Mouse (Mus musculus): ENCODE measurements around the gene Slc16a10. TPM values are rescaled to one million over a fixed set of nuclear protein-coding genes. Genes with fewer than 3 reads are reported as not detected.
A peak's percentile ranks its signal among the peaks of the same experiment; 100 is the strongest.
"Not testable (repeated sequence)": the region's sequence is repeated elsewhere in the genome, so short reads cannot be mapped to it uniquely, and the experiment has no call there.

The Slc16a10 gene
- polyA plus RNA-seq, 2 experiments: 5.6 to 9.6 TPM

- no peaks in the 10 kb centered on the region for H3K36me3 ChIP-seq (ENCODE audit: control insufficient read depth, insufficient read depth, low read length)
- no peaks in the 10 kb centered on the region for H3K27me3 ChIP-seq (ENCODE audit: control insufficient read depth, insufficient read depth, low read length)
- H3K9ac ChIP-seq (ENCODE audit: low read depth, low read length, severe bottlenecking): peak within 1 kb of the TSS; percentile 67
- peak within 1 kb of the TSS; percentile 98 for H3K4me2 ChIP-seq (replicated peaks; ENCODE audit: low read depth, low read length, severe bottlenecking)
- under 1% methylated on average over 42 of the region's 46 CpGs for WGBS
- ATAC-seq (ENCODE audit: low FRiP score, low read depth) (peak; percentile 92), DNase-seq (ENCODE audit: low spot score) (peak; percentile 93)
- H3K4me1 ChIP-seq (ENCODE audit: control insufficient read depth, insufficient read depth, low read length): 0 out of 2 replicates have a peak, but pooled peaks cover 4% of the 10 kb centered on the region
- H3K9me3 ChIP-seq (ENCODE audit: control insufficient read depth, low read length): no peaks in the 10 kb centered on the region
- peak within 1 kb of the TSS; percentile 64 for H3K4me3 ChIP-seq (replicated peaks; ENCODE audit: low read length)
- peak within 1 kb of the TSS; percentile 65 for H3K27ac ChIP-seq (replicated peaks; ENCODE audit: low read depth, low read length)
- 0 out of 2 replicates have a peak, but pooled peaks have one; percentile 8 for TF ChIP-seq POLR2A (IDR thresholded peaks at IDR 0.05; ENCODE audit: borderline replicate concordance, extremely low read depth, insufficient read depth, insufficient read length)
Observed at GRCm38 (mm10) chr10:40024554-40025428, 117.3 kb downstream of the Slc16a10 start, which contains the start of gene Mfsd4b1. Mfsd4b1 (minus strand) TSS chr10:40025268.

GRCm38 (mm10) chr10:40020401-40020800 is 121.7 kb downstream of the Slc16a10 start:
- Histone ChIP-seq H3K4me3 (replicated peaks; ENCODE audit: low read length) (no peak overlapping the region), H3K9me3 (ENCODE audit: control insufficient read depth, low read length) (no peaks in the 10 kb centered on the region), H3K27ac (replicated peaks; ENCODE audit: low read depth, low read length) (no peak overlapping the region), H3K4me2 (replicated peaks; ENCODE audit: low read depth, low read length, severe bottlenecking) (no peak overlapping the region), H3K36me3 (ENCODE audit: control insufficient read depth, insufficient read depth, low read length) (no peaks in the 10 kb centered on the region), H3K9ac (ENCODE audit: low read depth, low read length, severe bottlenecking) (no peak overlapping the region), H3K27me3 (ENCODE audit: control insufficient read depth, insufficient read depth, low read length) (no peaks in the 10 kb centered on the region), H3K4me1 (ENCODE audit: control insufficient read depth, insufficient read depth, low read length) (0 out of 2 replicates have a peak, but pooled peaks cover 2% of the 10 kb centered on the region)
- DNase-seq (ENCODE audit: low spot score) (no peak), ATAC-seq (ENCODE audit: low FRiP score, low read depth) (no peak)
- WGBS: 34% methylated on average over 2 of the region's 2 CpGs
- TF ChIP-seq POLR2A (IDR thresholded peaks at IDR 0.05; ENCODE audit: borderline replicate concordance, extremely low read depth, insufficient read depth, insufficient read length): no peak

GRCm38 (mm10) chr10:40019492-40019891 is 122.6 kb downstream of the Slc16a10 start:
- Histone ChIP-seq H3K27ac (replicated peaks; ENCODE audit: low read depth, low read length) (no peak overlapping the region), H3K9ac (ENCODE audit: low read depth, low read length, severe bottlenecking) (no peak overlapping the region), H3K9me3 (ENCODE audit: control insufficient read depth, low read length) (no peaks in the 10 kb centered on the region), H3K27me3 (ENCODE audit: control insufficient read depth, insufficient read depth, low read length) (no peaks in the 10 kb centered on the region), H3K36me3 (ENCODE audit: control insufficient read depth, insufficient read depth, low read length) (no peaks in the 10 kb centered on the region), H3K4me1 (ENCODE audit: control insufficient read depth, insufficient read depth, low read length) (no peaks in the 10 kb centered on the region), H3K4me2 (replicated peaks; ENCODE audit: low read depth, low read length, severe bottlenecking) (no peak overlapping the region), H3K4me3 (replicated peaks; ENCODE audit: low read length) (no peak overlapping the region)
- ATAC-seq (ENCODE audit: low FRiP score, low read depth) (no peak), DNase-seq (ENCODE audit: low spot score) (no peak)
- no peak for TF ChIP-seq POLR2A (IDR thresholded peaks at IDR 0.05; ENCODE audit: borderline replicate concordance, extremely low read depth, insufficient read depth, insufficient read length)
- 77% methylated on average over 3 of the region's 3 CpGs for WGBS

- no peaks in the 10 kb centered on the region for H3K9me3 ChIP-seq (ENCODE audit: control insufficient read depth, low read length)
- H3K36me3 ChIP-seq (ENCODE audit: control insufficient read depth, insufficient read depth, low read length): no peaks in the 10 kb centered on the region
- no peak overlapping the region for H3K9ac ChIP-seq (ENCODE audit: low read depth, low read length, severe bottlenecking)
- TF ChIP-seq POLR2A (IDR thresholded peaks at IDR 0.05; ENCODE audit: borderline replicate concordance, extremely low read depth, insufficient read depth, insufficient read length): no peak
- H3K27me3 ChIP-seq (ENCODE audit: control insufficient read depth, insufficient read depth, low read length): no peaks in the 10 kb centered on the region
- no peak overlapping the region for H3K4me2 ChIP-seq (replicated peaks; ENCODE audit: low read depth, low read length, severe bottlenecking)
- DNase-seq (ENCODE audit: low spot score) (no peak), ATAC-seq (ENCODE audit: low FRiP score, low read depth) (no peak)
- H3K27ac ChIP-seq (replicated peaks; ENCODE audit: low read depth, low read length): no peak overlapping the region
- no peaks in the 10 kb centered on the region for H3K4me1 ChIP-seq (ENCODE audit: control insufficient read depth, insufficient read depth, low read length)
- 75% methylated on average over 5 of the region's 5 CpGs for WGBS
- no peak overlapping the region for H3K4me3 ChIP-seq (replicated peaks; ENCODE audit: low read length)
Observed at GRCm38 (mm10) chr10:40018261-40018860, 123.7 kb downstream of the Slc16a10 start.

- H3K27ac ChIP-seq (replicated peaks; ENCODE audit: low read depth, low read length): no peak overlapping the region
- no peaks in the 10 kb centered on the region for H3K36me3 ChIP-seq (ENCODE audit: control insufficient read depth, insufficient read depth, low read length)
- 88% methylated on average over 11 of the region's 11 CpGs for WGBS
- no peak overlapping the region for H3K4me2 ChIP-seq (replicated peaks; ENCODE audit: low read depth, low read length, severe bottlenecking)
- no peak overlapping the region for H3K9ac ChIP-seq (ENCODE audit: low read depth, low read length, severe bottlenecking)
- ATAC-seq (ENCODE audit: low FRiP score, low read depth) (no peak), DNase-seq (ENCODE audit: low spot score) (no peak)
- H3K4me1 ChIP-seq (ENCODE audit: control insufficient read depth, insufficient read depth, low read length): peaks cover 8% of the 10 kb centered on the region; the same call in 1 of the 2 replicates
- H3K9me3 ChIP-seq (ENCODE audit: control insufficient read depth, low read length): no peaks in the 10 kb centered on the region
- TF ChIP-seq POLR2A (IDR thresholded peaks at IDR 0.05; ENCODE audit: borderline replicate concordance, extremely low read depth, insufficient read depth, insufficient read length): no peak
- no peak overlapping the region for H3K4me3 ChIP-seq (replicated peaks; ENCODE audit: low read length)
- H3K27me3 ChIP-seq (ENCODE audit: control insufficient read depth, insufficient read depth, low read length): no peaks in the 10 kb centered on the region
Observed at GRCm38 (mm10) chr10:40009591-40009990, 132.5 kb downstream of the Slc16a10 start.

- not testable (repeated sequence) for H3K27ac ChIP-seq (replicated peaks; ENCODE audit: low read depth, low read length); ATAC-seq (ENCODE audit: low FRiP score, low read depth); H3K36me3 ChIP-seq (ENCODE audit: control insufficient read depth, insufficient read depth, low read length); H3K9ac ChIP-seq (ENCODE audit: low read depth, low read length, severe bottlenecking); H3K4me3 ChIP-seq (replicated peaks; ENCODE audit: low read length); H3K4me1 ChIP-seq (ENCODE audit: control insufficient read depth, insufficient read depth, low read length); H3K4me2 ChIP-seq (replicated peaks; ENCODE audit: low read depth, low read length, severe bottlenecking); H3K9me3 ChIP-seq (ENCODE audit: control insufficient read depth, low read length); DNase-seq (ENCODE audit: low spot score); H3K27me3 ChIP-seq (ENCODE audit: control insufficient read depth, insufficient read depth, low read length)
- WGBS: 75% methylated on average over 4 of the region's 4 CpGs
Observed at GRCm38 (mm10) chr10:40008847-40009246, 133.2 kb downstream of the Slc16a10 start.

Data from limb, embryonic 14.5 days (tissue).